Mouse (Mus musculus): ENCODE measurements around the gene Taok3. TPM values are rescaled to one million over a fixed set of nuclear protein-coding genes. Genes with fewer than 3 reads are reported as not detected.
A peak's percentile ranks its signal among the peaks of the same experiment; 100 is the strongest.

Taok3 gene
- polyA plus RNA-seq, 1 experiment from 2014 or later, result 35.2 TPM

DNA sequence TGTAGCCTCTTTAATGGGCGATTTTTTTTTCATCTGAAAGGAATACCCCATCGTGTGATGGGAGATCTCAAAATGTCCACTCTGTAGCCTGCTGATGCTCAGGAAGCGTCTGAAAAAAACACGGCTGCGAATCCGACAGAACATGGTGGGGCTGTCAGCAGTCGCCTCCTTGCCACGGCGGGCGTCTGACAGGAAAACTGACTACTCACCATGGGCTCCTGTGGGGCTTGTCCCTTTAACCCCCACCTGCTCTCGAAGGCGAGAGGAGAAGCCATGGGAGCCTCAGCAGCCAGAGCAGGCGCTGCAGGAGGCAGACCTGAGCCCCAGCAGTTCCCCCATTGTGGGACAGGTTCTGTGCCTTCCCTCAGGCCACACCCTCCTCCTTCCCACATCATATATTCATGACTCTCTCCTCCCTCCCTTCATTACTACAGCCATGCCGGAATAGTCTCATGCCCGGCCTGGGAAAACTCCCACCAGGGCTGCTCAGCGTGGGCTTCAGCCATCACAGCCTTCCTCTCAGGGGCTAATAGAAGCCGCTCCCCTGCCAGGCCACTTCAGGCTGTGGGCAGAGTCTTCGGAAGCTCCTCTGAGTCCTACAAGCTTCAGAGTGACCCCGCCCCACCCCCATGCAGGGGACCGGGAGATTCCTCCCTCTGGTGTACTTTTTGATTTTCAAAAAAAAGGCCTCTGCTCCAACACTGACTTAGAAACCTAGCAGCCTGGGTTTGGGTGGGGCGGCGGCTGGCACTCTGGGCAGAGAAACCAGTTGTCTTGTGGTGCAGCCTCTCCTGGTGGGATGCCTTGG, 122.9 kb downstream of the Taok3 start:
- ATAC-seq (no peak), DNase-seq (ENCODE audit: low read depth, low spot score) (no peak)
- no peaks in the 10 kb centered on the region for H3K27me3 ChIP-seq
- CTCF ChIA-PET, result no interaction called here
- no peak for TF ChIP-seq CTCF (IDR thresholded peaks at IDR 0.05)
- in situ Hi-C loops (cut with MboI; ENCODE audit: low pct_unique_long_range_greater_than_20kb), result no loop called here
- POLR2A ChIA-PET, result no interaction called here

DNA sequence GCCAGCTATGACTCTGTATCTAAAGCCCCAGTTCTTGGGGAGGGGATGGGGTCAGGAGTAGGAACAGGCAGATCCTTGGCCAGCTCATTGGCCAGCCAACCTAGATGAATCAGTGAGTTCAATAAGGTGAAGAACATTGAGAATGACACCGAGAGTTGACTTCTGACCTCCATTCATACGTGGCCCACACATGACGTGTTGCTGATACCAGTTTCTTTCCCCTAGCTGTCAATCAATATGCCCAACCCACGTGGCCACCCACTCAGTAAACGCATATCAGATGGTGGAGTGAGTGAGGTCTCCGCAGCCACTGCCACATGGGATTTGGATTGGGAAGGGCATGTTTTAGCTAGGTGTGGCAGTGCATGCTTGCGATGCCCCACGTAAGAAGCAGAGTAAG, 125.2 kb downstream of the Taok3 start:
- TF ChIP-seq CTCF (IDR thresholded peaks at IDR 0.05), result no peak
- ChIA-PET CTCF (no interaction called here), POLR2A (no interaction called here)
- ATAC-seq (no peak), DNase-seq (ENCODE audit: low read depth, low spot score) (no peak)
- H3K27me3 ChIP-seq, result no peaks in the 10 kb centered on the region
- in situ Hi-C loops (cut with MboI; ENCODE audit: low pct_unique_long_range_greater_than_20kb), result no loop called here

DNA sequence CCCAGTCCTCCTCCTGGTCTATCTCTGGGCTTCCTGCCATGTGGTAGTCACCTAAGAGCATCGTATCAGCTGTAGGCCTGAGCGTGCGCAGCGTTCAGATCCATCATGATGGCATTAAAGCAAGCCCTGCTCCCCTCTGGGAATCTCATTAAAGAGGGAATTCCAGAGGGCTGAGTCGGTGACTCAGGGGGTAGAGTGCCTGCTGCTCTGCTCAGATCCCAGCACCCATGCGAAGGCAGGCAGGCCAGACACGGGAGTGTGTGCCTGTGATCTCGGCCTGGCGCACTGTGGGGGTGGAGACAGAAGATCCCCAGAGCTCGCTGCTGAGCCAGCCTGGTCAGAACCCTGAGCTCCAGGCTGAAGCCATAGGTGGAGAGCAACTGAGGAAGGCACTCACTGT, 128.4 kb downstream of the Taok3 start:
- H3K27me3 ChIP-seq, result no peaks in the 10 kb centered on the region
- ATAC-seq (peak; percentile 98), DNase-seq (ENCODE audit: low read depth, low spot score) (peak; percentile 76)
- ChIA-PET POLR2A (interaction anchor here (0.7 to 0.9 kb wide), 3 partner anchors 9 to 68 kb away, joined by 5 to 9 read pairs (median 5); no protein-coding TSS in a partner anchor), CTCF (interaction anchor here (0.6 to 1.9 kb wide), 6 partner anchors 11 to 700 kb away, joined by 3 to 10 read pairs (median 4); no protein-coding TSS in a partner anchor)
- no peak for TF ChIP-seq CTCF (IDR thresholded peaks at IDR 0.05)
- in situ Hi-C loops (cut with MboI; ENCODE audit: low pct_unique_long_range_greater_than_20kb), result no loop called here

DNA sequence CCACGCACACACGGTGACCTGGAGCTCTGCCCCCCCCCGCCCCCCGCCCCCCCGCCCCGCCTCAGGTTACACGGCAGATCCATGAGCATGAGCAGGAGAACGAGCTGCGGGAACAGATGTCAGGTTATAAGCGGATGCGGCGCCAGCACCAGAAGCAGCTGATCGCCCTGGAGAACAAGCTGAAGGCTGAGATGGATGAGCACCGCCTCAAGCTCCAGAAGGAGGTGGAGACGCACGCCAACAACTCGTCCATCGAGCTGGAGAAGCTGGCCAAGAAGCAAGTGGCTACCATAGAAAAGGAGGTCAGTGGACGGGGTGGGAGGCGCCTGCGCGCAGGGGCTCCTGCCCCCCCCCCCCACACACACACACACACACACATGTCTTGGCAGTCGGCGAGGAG, 130.9 kb downstream of the Taok3 start:
- POLR2A ChIA-PET, result interaction anchor here (0.6 to 0.9 kb wide), 3 partner anchors 14 to 158 kb away, joined by 4 to 6 read pairs (median 4); no protein-coding TSS in a partner anchor
- CTCF ChIA-PET, result interaction anchor here (1.4 kb wide), 1 partner anchor 55 kb away, joined by 5 read pairs; no protein-coding TSS in a partner anchor
- TF ChIP-seq CTCF (IDR thresholded peaks at IDR 0.05), result no peak
- no peaks in the 10 kb centered on the region for H3K27me3 ChIP-seq
- ATAC-seq, result no peak
- DNase-seq (ENCODE audit: low read depth, low spot score), result no peak
- in situ Hi-C loops (cut with MboI; ENCODE audit: low pct_unique_long_range_greater_than_20kb), result no loop called here

DNA sequence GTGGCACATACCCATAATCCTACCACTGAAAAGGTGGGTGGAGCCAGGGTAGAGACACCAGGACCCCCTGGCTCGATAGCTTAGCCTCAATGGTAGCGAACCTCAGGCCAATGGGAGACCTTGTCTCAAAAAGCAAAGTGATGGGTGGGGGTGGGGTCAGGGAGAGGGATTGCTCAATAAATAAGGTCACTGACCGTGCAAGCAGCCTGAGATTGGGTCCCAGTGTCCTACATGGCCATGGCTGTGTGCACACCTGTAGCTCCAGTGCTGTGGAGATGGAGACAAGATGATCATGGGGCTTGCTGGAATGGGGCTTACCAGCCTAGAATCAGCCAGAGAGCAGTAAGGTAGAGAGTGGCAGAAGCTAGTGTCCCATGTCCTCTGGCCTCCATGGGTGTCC, 131.8 kb downstream of the Taok3 start:
- no peaks in the 10 kb centered on the region for H3K27me3 ChIP-seq
- CTCF ChIA-PET, result no interaction called here
- ATAC-seq (no peak), DNase-seq (ENCODE audit: low read depth, low spot score) (no peak)
- POLR2A ChIA-PET, result no interaction called here
- no peak for TF ChIP-seq CTCF (IDR thresholded peaks at IDR 0.05)
- in situ Hi-C loops (cut with MboI; ENCODE audit: low pct_unique_long_range_greater_than_20kb), result no loop called here

DNA sequence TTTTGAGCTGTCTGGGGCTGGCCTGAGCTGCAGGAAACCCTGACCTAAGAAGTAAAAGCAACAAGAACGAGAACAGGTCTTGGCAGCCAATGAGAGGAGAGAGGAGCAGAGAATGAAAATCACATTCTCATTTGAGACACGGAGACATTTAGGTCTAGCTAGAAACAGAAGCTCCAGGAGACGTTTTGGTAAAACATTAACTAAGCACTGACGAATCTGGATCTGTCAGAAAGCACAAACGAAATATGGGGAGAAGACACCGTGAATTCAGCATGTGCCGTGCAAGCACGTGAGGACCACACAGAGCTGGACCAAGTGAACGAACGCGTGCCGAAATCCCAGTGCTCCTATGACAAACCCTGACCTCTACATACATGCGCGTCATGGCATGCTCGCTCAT, 138.3 kb downstream of the Taok3 start:
- ATAC-seq (no peak), DNase-seq (ENCODE audit: low read depth, low spot score) (no peak)
- in situ Hi-C loops (cut with MboI; ENCODE audit: low pct_unique_long_range_greater_than_20kb), result no loop called here
- TF ChIP-seq CTCF (IDR thresholded peaks at IDR 0.05), result no peak
- ChIA-PET POLR2A (no interaction called here), CTCF (interaction anchor here (1.3 to 2.2 kb wide), 2 partner anchors 10 to 14 kb away, joined by 5 read pairs; no protein-coding TSS in a partner anchor)
- H3K27me3 ChIP-seq, result no peaks in the 10 kb centered on the region

DNA sequence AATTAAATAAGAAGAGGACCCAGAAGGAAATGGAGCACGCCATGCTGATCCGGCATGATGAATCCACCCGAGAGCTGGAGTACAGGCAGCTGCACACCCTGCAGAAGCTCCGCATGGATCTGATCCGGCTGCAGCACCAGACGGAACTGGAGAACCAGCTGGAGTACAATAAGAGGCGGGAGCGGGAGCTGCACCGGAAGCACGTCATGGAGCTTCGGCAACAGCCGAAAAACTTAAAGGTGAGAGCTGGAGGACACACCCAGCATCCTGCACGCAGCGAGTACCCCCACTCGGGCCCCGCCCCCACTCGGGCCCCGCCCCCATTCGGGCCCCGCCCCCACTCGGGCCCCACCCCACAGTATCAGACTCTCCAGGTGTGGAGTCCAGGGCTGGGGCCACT, 143.6 kb downstream of the Taok3 start:
- DNase-seq (ENCODE audit: low read depth, low spot score) (no peak), ATAC-seq (no peak)
- ChIA-PET POLR2A (interaction anchor here (0.7 kb wide), 1 partner anchor 474 kb away, joined by 3 read pairs; no protein-coding TSS in a partner anchor), CTCF (interaction anchor here (0.8 to 2.2 kb wide), 2 partner anchors 12 to 42 kb away, joined by 6 to 9 read pairs; no protein-coding TSS in a partner anchor)
- no peaks in the 10 kb centered on the region for H3K27me3 ChIP-seq
- in situ Hi-C loops (cut with MboI; ENCODE audit: low pct_unique_long_range_greater_than_20kb), result no loop called here
- TF ChIP-seq CTCF (IDR thresholded peaks at IDR 0.05), result no peak

DNA sequence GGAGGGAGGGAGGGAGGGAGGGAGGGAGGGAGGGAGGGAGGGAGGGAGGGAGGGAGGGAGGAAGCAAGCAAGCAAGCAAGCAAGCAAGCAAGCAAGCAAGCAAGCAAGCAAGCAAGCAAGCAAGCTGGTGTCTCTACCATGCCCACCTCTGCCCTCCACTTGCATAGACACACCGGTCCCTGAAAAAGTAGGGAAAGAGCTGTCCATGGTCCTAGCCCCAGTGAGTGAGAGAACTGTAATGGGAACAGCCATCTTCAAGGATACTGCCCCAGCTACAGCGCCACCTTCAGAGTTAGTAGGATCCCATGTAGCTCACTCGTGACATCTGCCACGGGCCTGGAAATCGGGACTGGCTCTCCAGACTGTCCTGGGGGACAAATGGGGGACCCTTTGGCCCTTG, 144.8 kb downstream of the Taok3 start:
- CTCF ChIA-PET, result interaction anchor here (0.8 to 2.2 kb wide), 2 partner anchors 11 to 40 kb away, joined by 6 to 9 read pairs; no protein-coding TSS in a partner anchor
- DNase-seq (ENCODE audit: low read depth, low spot score) (no peak), ATAC-seq (no peak)
- in situ Hi-C loops (cut with MboI; ENCODE audit: low pct_unique_long_range_greater_than_20kb), result no loop called here
- POLR2A ChIA-PET, result interaction anchor here (0.6 kb wide), 2 partner anchors 14 to 1516 kb away, joined by 5 to 6 read pairs; no protein-coding TSS in a partner anchor
- H3K27me3 ChIP-seq, result no peaks in the 10 kb centered on the region
- TF ChIP-seq CTCF (IDR thresholded peaks at IDR 0.05), result no peak

DNA sequence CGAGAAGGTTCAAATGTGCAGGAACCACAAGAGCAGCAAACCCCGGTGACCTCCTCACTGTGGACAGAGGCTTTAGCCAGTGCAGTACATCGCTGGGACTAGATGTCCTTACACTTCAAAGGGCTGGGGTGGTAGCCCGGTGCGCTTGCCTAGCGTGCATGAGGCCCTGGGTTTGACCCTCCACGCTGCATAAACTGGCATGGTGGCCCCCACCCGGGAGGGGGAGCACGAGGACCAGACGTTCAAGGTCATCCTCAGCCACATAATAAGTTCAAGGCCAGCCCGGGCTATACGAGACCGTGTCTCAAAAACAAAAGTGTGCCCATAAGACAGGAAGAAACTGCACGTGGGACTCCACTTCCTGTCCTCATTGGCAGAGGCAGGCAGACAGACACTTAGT, 148.0 kb downstream of the Taok3 start:
- DNase-seq (ENCODE audit: low read depth, low spot score) (no peak), ATAC-seq (no peak)
- CTCF ChIA-PET, result interaction anchor here (1.4 kb wide), 1 partner anchor 8 kb away, joined by 5 read pairs; no protein-coding TSS in a partner anchor
- no peak for TF ChIP-seq CTCF (IDR thresholded peaks at IDR 0.05)
- no peaks in the 10 kb centered on the region for H3K27me3 ChIP-seq
- POLR2A ChIA-PET, result no interaction called here
- in situ Hi-C loops (cut with MboI; ENCODE audit: low pct_unique_long_range_greater_than_20kb), result no loop called here

DNA sequence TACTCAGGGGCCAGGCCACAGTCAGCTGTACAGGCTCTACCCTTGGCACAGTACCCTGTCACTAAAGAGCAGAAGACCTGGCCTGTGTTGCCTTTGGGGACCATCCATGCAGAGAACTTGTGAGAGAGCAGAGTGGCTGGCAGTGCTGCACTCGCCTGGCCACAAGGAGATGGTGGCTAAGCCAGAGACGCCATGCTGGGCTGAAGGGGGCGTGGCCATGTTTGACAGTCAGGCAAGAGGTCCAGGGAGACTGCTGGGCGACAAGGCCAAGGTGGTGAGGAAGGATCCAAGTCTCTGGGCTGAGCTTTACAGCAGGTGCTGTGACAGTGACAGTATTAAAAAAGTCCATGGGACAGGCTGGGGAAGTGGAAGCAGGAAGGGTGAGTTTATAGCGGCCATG, 148.8 kb downstream of the Taok3 start:
- DNase-seq (ENCODE audit: low read depth, low spot score) (no peak), ATAC-seq (no peak)
- TF ChIP-seq CTCF (IDR thresholded peaks at IDR 0.05), result no peak
- H3K27me3 ChIP-seq, result no peaks in the 10 kb centered on the region
- POLR2A ChIA-PET, result interaction anchor here (0.5 kb wide), 1 partner anchor 78 kb away, joined by 3 read pairs; no protein-coding TSS in a partner anchor
- CTCF ChIA-PET, result interaction anchor here (0.8 to 1.4 kb wide), 4 partner anchors 9 to 36 kb away, joined by 3 to 5 read pairs (median 4); no protein-coding TSS in a partner anchor
- in situ Hi-C loops (cut with MboI; ENCODE audit: low pct_unique_long_range_greater_than_20kb), result no loop called here

DNA sequence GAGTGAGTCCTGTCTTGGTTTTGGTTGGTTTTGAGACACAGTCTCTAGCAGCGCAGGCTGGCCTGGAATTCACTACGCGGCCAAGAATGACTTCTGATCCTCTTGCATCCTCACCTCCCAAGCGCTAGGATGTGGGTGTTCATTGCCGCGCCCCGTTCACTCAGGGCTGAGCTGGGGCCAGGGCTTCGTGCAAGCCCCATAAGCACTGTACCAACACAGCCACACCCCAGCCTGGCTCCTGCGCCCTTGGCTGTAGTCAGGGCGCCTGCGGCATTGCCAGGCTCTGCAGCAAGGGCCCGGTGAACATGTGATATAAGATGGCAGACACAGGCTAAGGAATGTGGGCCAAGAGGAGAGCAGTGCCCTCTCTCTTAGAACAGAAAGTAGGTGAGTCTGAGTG, 149.5 kb downstream of the Taok3 start:
- in situ Hi-C loops (cut with MboI; ENCODE audit: low pct_unique_long_range_greater_than_20kb), result no loop called here
- no peak for TF ChIP-seq CTCF (IDR thresholded peaks at IDR 0.05)
- no peak for ATAC-seq
- H3K27me3 ChIP-seq, result no peaks in the 10 kb centered on the region
- ChIA-PET POLR2A (interaction anchor here (0.6 kb wide), 3 partner anchors 10 to 160 kb away, joined by 3 to 6 read pairs (median 6); no protein-coding TSS in a partner anchor), CTCF (interaction anchor here (0.7 to 1.4 kb wide), 4 partner anchors 10 to 150 kb away, joined by 3 to 5 read pairs (median 4); partner anchors contain the start of gene Taok3)
- DNase-seq (ENCODE audit: low read depth, low spot score), result no peak

Data from Patski (cell line).